Mouse (Mus musculus) lung, adult 18-20 months (tissue): Measurements from ENCODE around the gene Ift172.
"Not testable (repeated sequence)": the region's sequence is repeated elsewhere in the genome, so short reads cannot be mapped to it uniquely, and the experiment has no call there.

Experiments used
- DNase-seq, 2 experiments: peaks; one replicate each; pipeline ENCODE4 v3.0.0; 2022; ENCODE audit warnings: mixed read lengths in 2 of 2

Gene Ift172

DNA sequence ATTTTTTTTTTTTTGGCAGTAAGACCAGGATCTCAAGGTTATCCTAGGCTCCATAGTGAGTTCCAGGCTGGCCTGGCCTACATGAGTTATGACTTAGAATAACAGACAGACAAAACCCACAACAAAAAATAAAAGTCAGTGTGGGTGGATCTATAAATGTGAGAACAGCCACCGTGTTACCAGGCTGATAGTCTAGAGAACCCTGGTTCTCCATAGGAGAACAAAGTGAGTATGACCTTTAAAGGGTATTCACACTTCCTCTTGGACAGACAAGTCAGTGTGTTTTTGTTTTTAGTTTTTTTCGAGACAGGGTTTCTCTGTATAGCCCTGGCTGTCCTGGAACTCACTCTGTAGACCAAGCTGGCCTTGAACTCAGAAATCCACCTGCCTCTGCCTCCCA, 34.9 kb downstream of the Ift172 start:
- no peak for DNase-seq

DNA sequence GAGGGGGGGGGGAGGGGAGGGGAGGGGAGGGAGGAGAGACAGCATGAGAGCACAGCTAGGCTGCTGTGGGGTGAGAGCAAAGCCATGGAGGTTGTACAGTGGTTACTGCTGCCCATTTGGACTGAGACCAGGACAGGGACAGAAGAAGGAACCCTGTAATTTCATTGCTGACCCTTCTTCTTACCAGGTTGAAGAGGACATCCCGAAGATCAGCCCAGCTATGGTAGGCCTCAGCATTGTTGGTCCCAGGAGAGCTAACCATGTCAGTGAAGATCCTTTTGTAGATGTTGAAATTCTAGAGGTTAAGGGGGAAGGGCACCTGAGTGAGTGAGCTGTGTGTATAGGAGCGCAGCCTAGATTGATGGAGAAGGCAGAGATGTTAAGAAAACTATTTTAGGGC, 35.5 kb downstream of the Ift172 start:
- no peak for DNase-seq

DNA sequence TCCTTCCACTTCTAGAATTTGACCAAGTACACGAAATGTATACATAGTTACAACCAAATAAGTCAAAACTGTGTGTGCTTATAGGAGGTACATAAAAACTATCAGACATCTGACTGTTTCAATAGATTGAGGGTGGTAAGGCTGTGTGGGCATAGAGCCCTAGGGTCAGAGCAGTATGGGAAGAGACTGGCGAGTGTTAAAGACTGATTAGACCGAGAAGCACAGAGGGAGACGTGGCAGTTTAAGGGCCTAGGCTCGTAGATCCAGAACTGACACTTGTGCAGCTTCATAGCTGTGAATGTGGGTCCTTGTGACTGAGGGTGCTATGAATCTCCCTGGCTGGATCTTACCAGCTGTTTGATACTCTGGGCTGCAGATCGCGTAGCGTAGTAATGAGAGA, 36.0 kb downstream of the Ift172 start:
- DNase-seq: no peak

DNA sequence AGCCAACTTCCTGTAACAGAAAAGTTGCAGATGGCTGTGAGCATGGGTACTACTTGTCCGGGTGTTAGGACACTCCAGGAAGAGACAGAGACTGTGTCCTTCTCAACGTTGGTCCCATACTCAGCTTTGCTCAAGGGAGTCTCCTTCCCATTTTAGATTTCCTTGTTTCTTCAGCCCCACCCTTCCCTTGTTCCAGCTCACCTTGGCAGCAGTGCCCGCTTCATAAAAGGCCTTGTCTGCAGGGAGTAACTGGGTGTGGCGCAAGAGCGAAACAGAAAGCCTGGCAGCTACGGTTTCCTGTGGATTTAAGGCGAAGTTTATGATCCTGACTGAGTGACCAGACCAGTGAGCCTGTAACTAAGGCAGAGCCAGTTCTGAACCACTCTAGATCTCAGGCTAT, 36.5 kb downstream of the Ift172 start:
- DNase-seq: peak; percentile 82 to 90

DNA sequence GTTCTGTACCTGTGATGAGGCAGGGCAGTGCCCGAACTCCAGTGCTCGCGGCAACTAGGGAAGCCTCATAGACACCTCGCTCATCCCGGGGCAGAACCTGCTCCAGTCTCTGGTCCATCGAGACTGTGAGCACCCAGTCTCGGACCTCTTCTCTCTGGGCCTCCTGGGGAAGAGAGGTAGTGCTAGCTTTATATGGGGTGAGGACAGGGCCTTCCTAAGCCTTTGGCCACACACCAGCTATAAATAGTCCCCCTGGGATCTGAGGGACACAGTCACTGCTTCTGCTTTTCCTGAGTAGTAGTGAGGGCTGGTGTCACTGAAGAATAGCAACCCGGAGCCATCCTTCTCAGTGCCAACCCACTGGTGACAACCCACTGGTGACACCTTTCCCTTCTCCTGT, 37.1 kb downstream of the Ift172 start:
- no peak for DNase-seq

DNA sequence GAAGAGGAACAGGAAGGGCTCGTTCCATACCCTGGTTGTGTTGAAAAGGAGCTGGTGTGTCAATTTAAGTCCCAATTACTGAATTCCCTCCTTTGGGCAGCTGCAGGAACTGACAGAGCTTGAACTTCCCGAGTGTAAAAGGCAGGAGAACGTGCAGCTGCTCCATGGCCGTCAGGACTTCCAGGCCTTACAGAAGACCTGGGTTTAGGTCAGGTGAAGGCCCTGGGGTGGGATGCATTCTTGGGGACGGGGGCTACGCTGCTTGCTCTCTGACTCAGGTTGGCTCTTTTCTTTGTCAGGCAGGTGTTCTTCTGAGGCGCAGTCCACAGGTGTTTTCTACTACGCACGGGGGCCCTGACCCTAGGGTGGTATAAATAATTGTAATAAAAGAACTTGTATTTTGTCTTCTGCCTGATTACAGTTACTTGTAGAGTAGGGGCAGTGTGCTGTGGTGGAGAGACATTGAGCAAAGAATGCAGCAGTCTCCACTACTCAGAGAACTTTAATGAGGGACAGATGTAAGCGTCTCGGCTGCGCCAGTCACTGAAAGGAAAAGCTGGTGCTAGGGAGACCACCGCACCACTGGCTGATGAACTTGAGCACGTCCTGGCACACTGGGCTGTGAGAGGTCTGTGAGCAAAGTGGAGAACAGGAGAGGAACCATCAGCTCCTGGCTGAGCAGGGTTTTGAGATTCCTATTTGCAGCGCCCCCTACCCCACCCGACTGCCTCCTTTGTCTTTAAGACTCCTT, 37.9 kb downstream of the Ift172 start:
- no peak for DNase-seq

- DNase-seq: no peak
Observed at GRCm38 (mm10) chr5:31252151-31252550, 38.8 kb downstream of the Ift172 start.

DNA sequence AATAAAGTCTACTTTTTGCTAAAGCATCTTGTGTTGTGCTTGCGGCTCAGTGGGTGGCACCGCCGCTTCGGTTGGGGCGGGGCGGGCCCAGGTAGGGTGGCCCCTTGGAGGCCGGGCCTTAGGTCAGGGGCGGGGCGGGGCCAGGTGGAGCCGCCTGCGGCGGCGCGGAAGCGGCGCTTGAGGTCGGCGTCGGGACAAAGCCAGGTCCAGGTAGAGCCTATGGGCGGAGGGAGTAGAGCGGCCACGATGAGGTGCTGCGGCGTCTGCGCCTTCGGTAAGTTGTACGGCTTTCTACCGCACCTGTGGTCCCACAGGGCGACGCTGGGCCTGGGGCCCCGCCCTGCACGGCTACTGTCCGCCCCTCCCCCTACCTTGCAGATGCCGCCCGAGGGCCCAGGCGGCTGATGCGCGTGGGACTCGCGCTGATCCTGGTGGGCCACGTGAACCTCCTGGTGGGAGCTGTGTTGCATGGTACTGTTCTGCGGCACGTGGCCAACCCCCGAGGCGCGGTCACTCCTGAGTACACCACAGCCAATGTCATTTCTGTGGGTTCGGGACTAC, 39.3 kb downstream of the Ift172 start, which contains the start of gene Krtcap3:
Gene Krtcap3 (plus strand): TSS at position 151 of the 561 bp plus-strand sequence.
- peak; percentile 77 to 85 for DNase-seq

- no peak for DNase-seq
Observed at GRCm38 (mm10) chr5:31250716-31251115, 40.2 kb downstream of the Ift172 start.

DNA sequence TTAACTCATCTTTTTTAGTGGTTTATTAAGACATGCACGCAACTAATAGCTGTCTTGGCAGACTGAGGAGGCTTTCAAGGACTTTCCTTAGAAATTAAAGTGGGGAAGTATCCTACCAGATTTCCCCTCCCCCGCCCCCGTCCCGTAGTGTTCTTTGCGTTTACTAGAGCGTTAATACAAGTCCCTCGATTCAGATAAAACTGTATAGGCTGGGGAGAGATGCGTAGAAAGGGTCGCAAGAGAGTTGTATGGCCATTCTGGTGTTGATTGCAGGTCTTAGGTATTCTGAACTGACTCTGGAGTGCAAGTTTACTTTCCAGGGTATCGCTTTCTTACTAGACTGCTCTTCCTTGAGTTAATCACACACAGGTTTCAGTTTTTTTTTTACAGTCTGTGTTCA, 48.7 kb downstream of the Ift172 start:
- DNase-seq: no peak

- no peak for DNase-seq
Observed at GRCm38 (mm10) chr5:31241522-31242034, 49.3 kb downstream of the Ift172 start.

GRCm38 (mm10) chr5:31240637-31241521, 50.0 kb downstream of the Ift172 start, which contains the start of the genes Nrbp1 and Gm9970:
Gene Nrbp1 (plus strand): TSS chr5:31240864.
Gene Gm9970 (minus strand): TSS chr5:31241232.
- DNase-seq: peak; percentile 96 to 97

GRCm38 (mm10) chr5:31226641-31227040, 64.3 kb downstream of the Ift172 start:
- no peak for DNase-seq

- DNase-seq: no peak
Observed at GRCm38 (mm10) chr5:31222696-31223095, 68.2 kb downstream of the Ift172 start.

DNA sequence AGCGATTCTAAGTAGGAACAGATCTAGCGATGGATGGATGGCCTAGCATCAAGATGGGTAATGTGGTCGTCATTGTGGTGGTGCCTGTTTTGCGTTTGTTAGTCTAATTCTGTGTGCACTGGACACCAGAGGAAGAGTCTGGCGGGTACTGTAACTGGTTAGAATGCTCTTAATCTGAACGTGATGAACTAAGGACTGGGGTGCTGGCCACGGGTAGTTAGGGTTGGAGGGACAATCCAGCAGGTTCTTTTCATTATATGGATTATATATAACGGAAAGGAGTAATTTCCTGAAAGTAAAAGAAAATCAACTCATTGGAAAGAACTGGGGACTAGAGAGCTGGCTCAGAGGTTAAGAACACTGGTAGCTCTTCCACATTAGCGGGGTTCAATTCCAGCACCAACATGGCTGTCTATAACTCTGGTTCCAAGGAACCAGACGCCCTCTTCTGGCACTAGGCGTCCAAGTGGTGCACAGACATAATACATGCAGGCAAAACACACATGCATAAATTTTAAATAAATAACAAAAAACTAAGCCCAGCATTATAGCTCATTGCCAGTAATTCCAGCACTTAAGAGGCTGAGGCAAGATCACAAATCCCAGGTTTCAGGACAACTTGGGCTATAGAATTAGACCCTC, 69.5 kb downstream of the Ift172 start:
- peak in 1 of 2 experiments; percentile 39 for DNase-seq

DNA sequence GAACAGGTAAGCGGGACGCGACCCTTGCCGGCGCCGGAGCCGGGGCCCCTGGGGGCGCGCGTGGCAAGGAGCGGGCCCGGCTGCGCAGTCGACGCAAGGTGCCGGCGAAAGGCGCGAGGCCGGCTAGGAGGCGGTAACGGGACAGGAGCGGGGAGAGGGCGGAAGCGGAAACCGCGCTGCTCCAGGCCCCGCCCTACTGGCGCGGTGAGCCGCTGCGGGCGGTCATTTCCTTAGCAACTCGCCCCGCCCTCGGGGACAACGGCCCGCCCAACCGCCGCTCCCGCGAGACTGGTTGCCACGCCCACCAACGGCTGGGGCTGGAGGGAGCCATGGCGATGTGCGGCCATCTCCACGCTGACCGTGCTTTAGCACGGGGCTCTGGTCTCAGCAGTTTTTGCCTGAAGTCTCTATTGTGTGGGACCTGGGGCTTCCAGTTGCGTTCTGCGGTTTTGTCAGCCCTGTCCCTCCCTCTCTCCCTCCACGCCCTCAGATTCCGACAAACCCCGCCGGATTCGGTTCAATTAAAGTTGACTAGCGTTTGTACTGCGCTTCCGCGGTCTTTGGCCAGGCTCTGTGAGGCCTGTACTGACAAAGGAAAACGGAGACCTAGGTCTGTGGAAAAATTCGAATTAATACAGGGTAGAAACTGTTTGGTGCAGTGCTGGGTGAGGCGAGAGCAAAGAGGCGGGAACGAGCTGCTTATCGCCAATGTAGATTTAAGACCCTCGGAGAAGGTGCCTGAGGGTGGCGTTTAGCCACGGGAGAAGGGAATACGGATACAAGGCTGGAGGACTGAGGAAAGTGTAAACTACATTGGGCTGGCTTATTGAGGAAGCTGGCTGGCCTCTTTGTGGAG, 70.2 kb downstream of the Ift172 start, which contains the start of gene Ppm1g:
Gene Ppm1g (minus strand): TSS at position 240 of the 856 bp plus-strand sequence.
- peak; percentile 96 to 97 for DNase-seq

- DNase-seq: peak in 1 of 2 experiments; percentile 45
Observed at GRCm38 (mm10) chr5:31219911-31220447, 70.9 kb downstream of the Ift172 start.

GRCm38 (mm10) chr5:31219474-31219873, 71.4 kb downstream of the Ift172 start:
- DNase-seq: no peak

DNA sequence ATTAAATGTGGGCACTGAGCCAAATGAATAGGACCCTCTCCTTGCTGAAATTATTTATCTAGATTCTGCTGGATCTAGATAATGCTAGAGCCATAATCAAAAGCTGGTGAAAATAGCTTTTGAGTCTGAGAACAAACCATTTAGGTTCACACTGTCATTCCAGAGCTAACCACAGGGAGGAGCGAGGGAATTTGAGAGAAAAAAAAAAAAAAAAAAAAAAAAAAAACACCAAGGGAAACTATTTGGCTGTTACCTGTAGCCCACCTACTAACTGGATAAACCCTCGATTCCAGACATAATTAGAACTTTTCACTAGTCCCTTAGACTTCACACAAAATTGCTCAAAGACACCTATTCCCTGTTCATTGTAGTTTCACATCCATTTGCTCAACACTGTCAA, 71.8 kb downstream of the Ift172 start:
- no peak for DNase-seq

DNA sequence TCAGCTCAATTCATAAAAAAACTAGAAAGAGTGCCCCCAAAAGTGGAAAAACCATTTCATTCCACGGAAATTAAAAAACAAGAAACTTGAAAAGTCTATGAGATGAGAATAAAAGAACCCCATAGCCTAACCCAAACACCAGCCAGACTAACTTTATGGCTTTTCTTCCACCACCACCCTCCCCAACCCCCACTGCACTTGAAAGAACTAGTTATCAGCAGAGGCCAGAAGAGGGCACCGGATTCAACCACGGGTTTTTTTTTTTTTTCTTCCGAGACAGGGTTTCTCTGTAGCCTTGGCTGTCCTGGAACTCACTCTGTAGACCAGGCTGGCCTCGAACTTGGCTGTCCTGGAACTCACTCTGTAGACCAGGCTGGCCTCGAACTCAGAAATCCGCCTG, 72.6 kb downstream of the Ift172 start:
- DNase-seq: no peak

GRCm38 (mm10) chr5:31216554-31216953, 74.4 kb downstream of the Ift172 start:
- not testable (repeated sequence) for DNase-seq
